11 mouse cellular contexts compared by ENCODE assay signal in genomic region chr11:11993807-11994206, GRCm38 (mm10).
"Had no signal": no experiment of that assay in that cellular context is flagged by ENCODE, and none has a peak within 500 bp of the region (broad histone marks: within the 10 kb centered on the region; RNA-seq: fewer than 3 reads in every experiment).

No protein-coding gene starts in this region.

- DNase-seq: kidney, postnatal 25 days; lung, adult 2 months; lung, postnatal 36 days; right cerebral cortex, postnatal 25 days; thymus, postnatal 4 days had no signal

- H3K27ac ChIP-seq: left cerebral cortex, adult 2 months; limb, embryonic 10.5 days; liver, embryonic 15.5 days; midbrain, embryonic 13.5 days had no signal

- H3K4me1 ChIP-seq: limb, embryonic 10.5 days; liver, embryonic 15.5 days; midbrain, embryonic 13.5 days had no signal

- H3K36me3 ChIP-seq: liver, embryonic 15.5 days had no signal

- H3K27me3 ChIP-seq: liver, embryonic 15.5 days; midbrain, embryonic 13.5 days had no signal

- ATAC-seq: lung, postnatal 0 days; midbrain, embryonic 13.5 days had no signal

- H3K4me2 ChIP-seq: liver, embryonic 11.5 days; liver, embryonic 15.5 days; midbrain, embryonic 13.5 days had no signal

- H3K9ac ChIP-seq: liver, embryonic 15.5 days; midbrain, embryonic 13.5 days had no signal

- H3K4me3 ChIP-seq: left cerebral cortex, adult 2 months; limb, embryonic 10.5 days; liver, embryonic 15.5 days; midbrain, embryonic 13.5 days had no signal

- H3K9me3 ChIP-seq: limb, embryonic 10.5 days; liver, embryonic 15.5 days; midbrain, embryonic 13.5 days had no signal
